Mouse (Mus musculus): Measurements from ENCODE around the gene Snrpd3.

DNA sequence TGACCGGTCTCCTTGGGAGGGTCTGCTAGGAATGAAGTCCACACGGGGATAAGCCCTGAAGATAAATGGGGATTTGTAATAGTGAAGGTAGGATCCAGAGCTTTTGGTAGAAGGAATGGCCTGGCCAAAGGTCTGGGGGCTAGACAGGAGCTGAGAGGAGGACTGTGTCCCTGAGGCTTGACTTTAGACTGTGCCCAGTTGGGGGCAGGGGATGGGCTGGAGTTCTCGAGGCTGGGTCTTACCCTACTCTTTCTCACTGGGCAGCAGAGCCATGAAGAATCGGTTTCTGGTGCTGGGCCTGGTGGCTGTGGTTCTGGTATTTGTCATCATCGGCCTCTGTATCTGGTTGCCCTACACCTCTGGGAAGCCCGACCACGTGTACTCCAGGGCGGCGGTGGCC is 56.6 kb downstream of the Snrpd3 start:
- TF ChIP-seq CTCF (IDR thresholded peaks at IDR 0.05; ENCODE audit: extremely low read depth, insufficient read length, insufficient replicate concordance, low read depth, low read length), result no peak
- TF ChIP-seq POLR2A (IDR thresholded peaks at IDR 0.05; ENCODE audit: low read depth, low read length), result no peak
